Mouse (Mus musculus): ENCODE measurements at regions not wholly inside any gene's neighbourhood (a gene's known extent, or its start where the extent isn't known, plus 50 kb on each side); places are given as distances from the start of the nearest gene placed in this dataset.

GRCm38 (mm10) chr2:9782698-9783097 lies 98.4 kb upstream of the 4930412O13Rik start:
- Histone ChIP-seq H3K36me3 (ENCODE audit: insufficient read depth, low read length) (no peaks in the 10 kb centered on the region), H3K27me3 (ENCODE audit: insufficient read depth, low read length) (no peaks in the 10 kb centered on the region), H3K9ac (replicated peaks; ENCODE audit: low read length, poor library complexity, severe bottlenecking) (no peak overlapping the region), H3K9me3 (ENCODE audit: low read length) (no peaks in the 10 kb centered on the region), H3K27ac (ENCODE audit: low read depth, low read length) (no peak overlapping the region), H3K4me1 (ENCODE audit: insufficient read depth, low read length) (no peaks in the 10 kb centered on the region), H3K4me2 (ENCODE audit: low read depth, low read length, poor library complexity, severe bottlenecking) (no peak overlapping the region), H3K4me3 (ENCODE audit: low read depth, low read length) (no peak overlapping the region)
- ATAC-seq (ENCODE audit: low FRiP score) = no peak
- DNase-seq (ENCODE audit: low spot score) = no peak
- TF ChIP-seq CTCF (IDR thresholded peaks at IDR 0.05) = no peak
- WGBS = 83% methylated on average over 3 of the region's 3 CpGs

- no peaks in the 10 kb centered on the region for H3K9me3 ChIP-seq (ENCODE audit: low read length)
- no peaks in the 10 kb centered on the region for H3K27me3 ChIP-seq (ENCODE audit: insufficient read depth, low read length)
- H3K4me1 ChIP-seq (ENCODE audit: insufficient read depth, low read length) = no peaks in the 10 kb centered on the region
- 94% methylated on average over 1 of the region's 1 CpGs for WGBS
- no peaks in the 10 kb centered on the region for H3K36me3 ChIP-seq (ENCODE audit: insufficient read depth, low read length)
- TF ChIP-seq CTCF (IDR thresholded peaks at IDR 0.05) = no peak
- no peak for ATAC-seq (ENCODE audit: low FRiP score)
- no peak overlapping the region for H3K9ac ChIP-seq (replicated peaks; ENCODE audit: low read length, poor library complexity, severe bottlenecking)
- H3K4me2 ChIP-seq (ENCODE audit: low read depth, low read length, poor library complexity, severe bottlenecking) = no peak overlapping the region
- H3K27ac ChIP-seq (ENCODE audit: low read depth, low read length) = no peak overlapping the region
- no peak overlapping the region for H3K4me3 ChIP-seq (ENCODE audit: low read depth, low read length)
- DNase-seq (ENCODE audit: low spot score) = no peak
Observed at GRCm38 (mm10) chr2:9791970-9792369, 89.1 kb upstream of the 4930412O13Rik start.

- H3K36me3 ChIP-seq (ENCODE audit: insufficient read depth, low read length) = no peaks in the 10 kb centered on the region
- no peaks in the 10 kb centered on the region for H3K9me3 ChIP-seq (ENCODE audit: low read length)
- 90% methylated on average over 1 of the region's 1 CpGs for WGBS
- H3K4me3 ChIP-seq (ENCODE audit: low read depth, low read length) = no peak overlapping the region
- no peaks in the 10 kb centered on the region for H3K4me1 ChIP-seq (ENCODE audit: insufficient read depth, low read length)
- DNase-seq (ENCODE audit: low spot score) (no peak), ATAC-seq (ENCODE audit: low FRiP score) (no peak)
- no peak overlapping the region for H3K4me2 ChIP-seq (ENCODE audit: low read depth, low read length, poor library complexity, severe bottlenecking)
- H3K27me3 ChIP-seq (ENCODE audit: insufficient read depth, low read length) = no peaks in the 10 kb centered on the region
- no peak for TF ChIP-seq CTCF (IDR thresholded peaks at IDR 0.05)
- no peak overlapping the region for H3K9ac ChIP-seq (replicated peaks; ENCODE audit: low read length, poor library complexity, severe bottlenecking)
- H3K27ac ChIP-seq (ENCODE audit: low read depth, low read length) = no peak overlapping the region
Observed at GRCm38 (mm10) chr2:9792381-9792780, 88.7 kb upstream of the 4930412O13Rik start.

- H3K4me3 ChIP-seq (ENCODE audit: low read depth, low read length) = no peak overlapping the region
- no peaks in the 10 kb centered on the region for H3K9me3 ChIP-seq (ENCODE audit: low read length)
- no peak for DNase-seq (ENCODE audit: low spot score)
- TF ChIP-seq CTCF (IDR thresholded peaks at IDR 0.05) = no peak
- H3K4me2 ChIP-seq (ENCODE audit: low read depth, low read length, poor library complexity, severe bottlenecking) = no peak overlapping the region
- no peaks in the 10 kb centered on the region for H3K27me3 ChIP-seq (ENCODE audit: insufficient read depth, low read length)
- 78% methylated on average over 4 of the region's 4 CpGs for WGBS
- no peaks in the 10 kb centered on the region for H3K4me1 ChIP-seq (ENCODE audit: insufficient read depth, low read length)
- no peak overlapping the region for H3K9ac ChIP-seq (replicated peaks; ENCODE audit: low read length, poor library complexity, severe bottlenecking)
- no peak for ATAC-seq (ENCODE audit: low FRiP score)
- H3K27ac ChIP-seq (ENCODE audit: low read depth, low read length) = no peak overlapping the region
- no peaks in the 10 kb centered on the region for H3K36me3 ChIP-seq (ENCODE audit: insufficient read depth, low read length)
Observed at GRCm38 (mm10) chr2:9795401-9795800, 85.7 kb upstream of the 4930412O13Rik start.

GRCm38 (mm10) chr2:9801484-9801883 lies 79.6 kb upstream of the 4930412O13Rik start:
- Histone ChIP-seq H3K27me3 (ENCODE audit: insufficient read depth, low read length) (no peaks in the 10 kb centered on the region), H3K4me1 (ENCODE audit: insufficient read depth, low read length) (no peaks in the 10 kb centered on the region), H3K9ac (replicated peaks; ENCODE audit: low read length, poor library complexity, severe bottlenecking) (no peak overlapping the region), H3K4me2 (ENCODE audit: low read depth, low read length, poor library complexity, severe bottlenecking) (no peak overlapping the region), H3K9me3 (ENCODE audit: low read length) (no peaks in the 10 kb centered on the region), H3K27ac (ENCODE audit: low read depth, low read length) (no peak overlapping the region), H3K36me3 (ENCODE audit: insufficient read depth, low read length) (no peaks in the 10 kb centered on the region), H3K4me3 (ENCODE audit: low read depth, low read length) (no peak overlapping the region)
- WGBS = 81% methylated on average over 8 of the region's 8 CpGs
- no peak for DNase-seq (ENCODE audit: low spot score)
- no peak for TF ChIP-seq CTCF (IDR thresholded peaks at IDR 0.05)
- ATAC-seq (ENCODE audit: low FRiP score) = no peak

GRCm38 (mm10) chr2:9804306-9804705 lies 76.7 kb upstream of the 4930412O13Rik start:
- 64% methylated on average over 3 of the region's 3 CpGs for WGBS
- no peaks in the 10 kb centered on the region for H3K9me3 ChIP-seq (ENCODE audit: low read length)
- no peak for TF ChIP-seq CTCF (IDR thresholded peaks at IDR 0.05)

More at GRCm38 (mm10) chr2:9804306-9804705, 76.7 kb upstream of the 4930412O13Rik start:
- Histone ChIP-seq H3K27me3 (ENCODE audit: insufficient read depth, low read length) (no peaks in the 10 kb centered on the region), H3K36me3 (ENCODE audit: insufficient read depth, low read length) (no peaks in the 10 kb centered on the region), H3K9ac (replicated peaks; ENCODE audit: low read length, poor library complexity, severe bottlenecking) (no peak overlapping the region), H3K27ac (ENCODE audit: low read depth, low read length) (no peak overlapping the region), H3K4me1 (ENCODE audit: insufficient read depth, low read length) (no peaks in the 10 kb centered on the region), H3K4me3 (ENCODE audit: low read depth, low read length) (no peak overlapping the region), H3K4me2 (ENCODE audit: low read depth, low read length, poor library complexity, severe bottlenecking) (no peak overlapping the region)
- DNase-seq (ENCODE audit: low spot score) (no peak), ATAC-seq (ENCODE audit: low FRiP score) (no peak)

Data from midbrain, postnatal 0 days (tissue).